Mouse (Mus musculus): ENCODE data around the gene Nrtn.

DNA sequence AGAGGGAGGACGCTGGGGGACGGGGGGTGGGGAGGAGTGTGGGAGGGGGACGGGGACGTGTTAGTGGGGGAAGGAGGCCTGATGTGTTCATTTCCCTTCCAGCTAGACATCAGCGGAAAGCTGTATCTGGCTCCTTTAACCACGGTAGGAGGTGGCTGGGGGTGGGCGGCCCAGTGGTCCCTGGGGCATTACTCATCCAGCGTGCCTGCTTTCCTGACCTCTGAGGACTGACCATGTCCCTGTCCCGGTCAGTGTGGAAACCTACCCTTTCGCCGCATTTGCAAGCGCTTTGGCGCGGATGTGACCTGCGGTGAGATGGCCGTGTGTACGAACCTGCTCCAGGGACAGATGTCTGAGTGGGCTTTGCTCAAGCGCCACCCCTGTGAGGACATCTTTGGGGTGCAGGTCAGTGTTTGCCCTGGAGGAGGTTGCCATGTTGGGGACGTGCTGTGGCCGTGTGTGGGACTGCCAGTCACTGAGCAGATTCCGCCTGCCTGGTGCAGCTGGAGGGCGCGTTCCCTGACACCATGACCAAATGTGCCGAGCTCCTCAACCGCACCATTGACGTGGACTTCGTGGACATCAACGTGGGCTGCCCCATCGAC is 10.3 kb upstream of the Nrtn start:
- TF ChIP-seq MAX (IDR thresholded peaks at IDR 0.05; ENCODE audit: low read depth) (no peak), E2F4 (IDR thresholded peaks at IDR 0.05; ENCODE audit: insufficient read depth) (no peak), POLR2A (IDR thresholded peaks at IDR 0.05; ENCODE audit: insufficient read length, low read depth) (no peak), CEBPB (IDR thresholded peaks at IDR 0.05; ENCODE audit: insufficient read depth, poor library complexity, severe bottlenecking) (no peak), MYOD1 (IDR thresholded peaks at IDR 0.05; ENCODE audit: control insufficient read depth in 1 of 3, insufficient read length in 2 of 3, low read depth in 2 of 3) (no peak), USF1 (IDR thresholded peaks at IDR 0.05; ENCODE audit: low read depth) (no peak), MYOG (IDR thresholded peaks at IDR 0.05; ENCODE audit: control insufficient read depth in 1 of 3, insufficient read depth in 1 of 3, insufficient read length in 2 of 3, low read depth in 2 of 3) (no peak), TCF12 (IDR thresholded peaks at IDR 0.05; ENCODE audit: insufficient read depth, poor library complexity, severe bottlenecking) (no peak), TCF3 (IDR thresholded peaks at IDR 0.05; ENCODE audit: insufficient read length, low read depth) (no peak), POLR2AphosphoS2 (IDR thresholded peaks at IDR 0.05; ENCODE audit: insufficient read length, low read depth) (no peak), SRF (IDR thresholded peaks at IDR 0.05; ENCODE audit: control insufficient read depth, insufficient read length, low read depth) (no peak), REST (IDR thresholded peaks at IDR 0.05; ENCODE audit: insufficient read depth, insufficient read length) (no peak)
